Mouse (Mus musculus) T-helper 2 cell (primary cell): ENCODE measurements around the gene Atxn1.

Experiments used
- in situ Hi-C: fragments of 300-600 bp; cut with MboI, MseI; formaldehyde crosslinking; loops from one replicate; pipeline ENCODE4 v1.15.1; 2025; ENCODE audit warnings: high pct_unique_total_duplicates

The Atxn1 gene

DNA sequence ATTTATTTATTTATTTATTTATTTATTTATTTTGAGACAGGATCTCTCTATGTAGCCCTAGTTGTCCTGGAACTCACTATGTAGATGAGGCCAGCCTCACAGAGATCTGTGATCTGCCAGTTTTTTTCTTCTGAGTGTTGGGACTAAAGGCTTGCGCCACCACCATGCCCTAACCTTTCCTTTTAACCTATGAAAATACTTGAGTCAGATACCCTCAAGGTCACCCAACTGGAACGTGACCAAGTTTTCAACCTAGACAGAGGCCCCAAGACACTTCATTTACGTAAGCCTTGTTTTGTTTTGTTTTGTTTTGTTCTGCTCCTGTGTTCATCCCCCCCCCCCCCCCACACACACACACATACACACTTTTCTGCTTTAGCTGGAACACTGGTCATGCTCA is 459.3 kb downstream of the Atxn1 start:
- in situ Hi-C loops, result no loop called here

DNA sequence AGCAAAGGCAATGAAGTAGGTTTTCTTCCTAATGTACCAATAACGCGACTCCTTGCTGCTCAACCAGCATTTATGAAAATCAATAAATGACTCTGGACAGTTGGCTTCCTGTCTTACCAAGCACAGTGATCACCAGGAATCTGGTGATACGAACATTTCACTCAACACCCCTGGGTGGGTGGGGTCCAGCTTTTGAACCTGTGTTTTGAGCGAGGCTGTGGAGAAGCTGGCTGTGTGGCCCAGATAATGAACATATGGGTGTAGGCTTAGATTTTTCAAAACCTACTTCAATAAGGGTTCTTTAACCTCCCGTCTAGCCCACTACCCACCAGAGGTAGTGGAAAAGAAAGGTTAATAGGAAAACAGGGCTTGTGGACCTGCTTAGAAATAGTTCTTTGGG is 462.0 kb downstream of the Atxn1 start:
- in situ Hi-C loops, result no loop called here

DNA sequence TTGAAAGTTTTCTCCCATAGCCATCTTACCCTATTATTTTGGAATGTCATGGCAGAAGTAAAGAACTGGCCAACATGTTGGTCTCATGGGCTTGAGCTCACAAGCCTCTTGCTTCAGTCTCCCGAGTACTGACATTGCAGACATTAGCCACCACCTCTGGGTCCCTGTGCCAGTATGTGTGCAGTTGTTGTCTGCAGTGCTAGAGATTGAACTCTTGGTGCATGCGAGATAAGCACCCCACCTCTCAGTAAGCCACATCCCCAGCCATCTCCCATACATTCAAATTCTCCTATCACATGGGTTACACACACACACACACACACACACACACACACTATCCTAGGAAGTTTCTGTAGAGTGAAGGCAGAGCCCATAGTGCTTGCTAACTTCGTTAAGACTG is 464.9 kb downstream of the Atxn1 start:
- in situ Hi-C loops, result no loop called here
